Mouse (Mus musculus) spleen, adult 2 months (tissue): ENCODE measurements around the gene Ell.

Experiments used
- CTCF ChIP-seq: fragments of 200-500 bp; IDR thresholded peaks from 2 replicates; pipeline ENCODE4 v1.5.1; 2011; ENCODE audit warnings: mild to moderate bottlenecking, inconsistent platforms; ENCODE audit not compliant: insufficient read depth, insufficient read length, insufficient replicate concordance; ENCODE audit errors: extremely low read depth
- POLR2A ChIP-seq: fragments of 200-500 bp; IDR thresholded peaks from 2 replicates; pipeline ENCODE4 v1.6.1; 2011; ENCODE audit warnings: low read depth, low read length, inconsistent platforms

GRCm38 (mm10) chr8:70503062-70503750, 36.1 kb upstream of the Ell start:
- TF ChIP-seq CTCF (peak; percentile 90), POLR2A (no peak)
